Mouse (Mus musculus): Measurements from ENCODE around the gene Hsh2d.

Gene Hsh2d

GRCm38 (mm10) chr8:72187793-72188331, 1.6 kb upstream of the Hsh2d start:
- no peak for DNase-seq (ENCODE audit: extremely low spot score, low read depth, low spot score)

- DNase-seq (ENCODE audit: extremely low spot score, low read depth, low spot score) = no peak
Measured at GRCm38 (mm10) chr8:72190215-72190539, 739 bp downstream of the Hsh2d start.

GRCm38 (mm10) chr8:72192065-72192464, 2.6 kb downstream of the Hsh2d start:
- no peak for DNase-seq (ENCODE audit: extremely low spot score, low read depth, low spot score)

GRCm38 (mm10) chr8:72197997-72198396, 8.6 kb downstream of the Hsh2d start:
- no peak for DNase-seq (ENCODE audit: extremely low spot score, low read depth, low spot score)

GRCm38 (mm10) chr8:72208582-72208981, 19.1 kb downstream of the Hsh2d start:
- DNase-seq (ENCODE audit: extremely low spot score, low read depth, low spot score) = no peak

GRCm38 (mm10) chr8:72210222-72210621, 20.8 kb downstream of the Hsh2d start:
- DNase-seq (ENCODE audit: extremely low spot score, low read depth, low spot score) = no peak

- no peak for DNase-seq (ENCODE audit: extremely low spot score, low read depth, low spot score)
Measured at GRCm38 (mm10) chr8:72210710-72211109, 21.3 kb downstream of the Hsh2d start.

- no peak for DNase-seq (ENCODE audit: extremely low spot score, low read depth, low spot score)
Measured at GRCm38 (mm10) chr8:72211846-72212245, 22.4 kb downstream of the Hsh2d start.

GRCm38 (mm10) chr8:72212751-72213150, 23.3 kb downstream of the Hsh2d start, which contains the start of gene Cib3:
Cib3 (minus strand) TSS chr8:72212837.
- no peak for DNase-seq (ENCODE audit: extremely low spot score, low read depth, low spot score)

- DNase-seq (ENCODE audit: extremely low spot score, low read depth, low spot score) = no peak
Measured at GRCm38 (mm10) chr8:72213536-72213935, 24.1 kb downstream of the Hsh2d start, which contains the start of gene Gm11034. Gm11034 (minus strand) TSS chr8:72213636.

GRCm38 (mm10) chr8:72215060-72215459, 25.6 kb downstream of the Hsh2d start:
- no peak for DNase-seq (ENCODE audit: extremely low spot score, low read depth, low spot score)

- no peak for DNase-seq (ENCODE audit: extremely low spot score, low read depth, low spot score)
Measured at GRCm38 (mm10) chr8:72215871-72216270, 26.4 kb downstream of the Hsh2d start.

GRCm38 (mm10) chr8:72218781-72219540, 29.5 kb downstream of the Hsh2d start:
- DNase-seq (ENCODE audit: extremely low spot score, low read depth, low spot score) = no peak

- peak; percentile 98 for DNase-seq (ENCODE audit: extremely low spot score, low read depth, low spot score)
Measured at GRCm38 (mm10) chr8:72219541-72220363, 30.3 kb downstream of the Hsh2d start, which contains the start of gene Fam32a. Fam32a (plus strand) TSS chr8:72219730.

- DNase-seq (ENCODE audit: extremely low spot score, low read depth, low spot score) = no peak
Measured at GRCm38 (mm10) chr8:72220758-72221157, 31.3 kb downstream of the Hsh2d start.

GRCm38 (mm10) chr8:72222656-72223055, 33.2 kb downstream of the Hsh2d start:
- DNase-seq (ENCODE audit: extremely low spot score, low read depth, low spot score) = no peak

- DNase-seq (ENCODE audit: extremely low spot score, low read depth, low spot score) = peak; percentile 94
Measured at GRCm38 (mm10) chr8:72239499-72240402, 50.3 kb downstream of the Hsh2d start, which contains the start of gene Ap1m1. Ap1m1 (plus strand) TSS chr8:72240018.

GRCm38 (mm10) chr8:72240403-72240763, 50.9 kb downstream of the Hsh2d start:
- DNase-seq (ENCODE audit: extremely low spot score, low read depth, low spot score) = no peak

GRCm38 (mm10) chr8:72240951-72241350, 51.5 kb downstream of the Hsh2d start:
- DNase-seq (ENCODE audit: extremely low spot score, low read depth, low spot score) = no peak

- no peak for DNase-seq (ENCODE audit: extremely low spot score, low read depth, low spot score)
Measured at GRCm38 (mm10) chr8:72242226-72242625, 52.8 kb downstream of the Hsh2d start.

- no peak for DNase-seq (ENCODE audit: extremely low spot score, low read depth, low spot score)
Measured at GRCm38 (mm10) chr8:72244610-72245009, 55.2 kb downstream of the Hsh2d start.
